Mouse (Mus musculus) urinary bladder, postnatal 4 days (tissue): ENCODE measurements around the gene Gsdme.

Experiments used
- DNase-seq, 2 experiments: peaks; one replicate each; pipeline ENCODE4 v3.0.0; 2021 to 2022; ENCODE audit warnings: low spot score in 2 of 2

Gene Gsdme

GRCm38 (mm10) chr6:50187955-50188354, 75.7 kb downstream of the Gsdme start:
- DNase-seq: no peak

GRCm38 (mm10) chr6:50180189-50180588, 83.5 kb downstream of the Gsdme start:
- no peak for DNase-seq

GRCm38 (mm10) chr6:50175736-50176135, 87.9 kb downstream of the Gsdme start:
- DNase-seq: no peak

- no peak for DNase-seq
Measured at GRCm38 (mm10) chr6:50169771-50170170, 93.9 kb downstream of the Gsdme start.

GRCm38 (mm10) chr6:50168821-50169220, 94.8 kb downstream of the Gsdme start:
- no peak for DNase-seq

GRCm38 (mm10) chr6:50163013-50163412, 100.6 kb downstream of the Gsdme start:
- DNase-seq: no peak

GRCm38 (mm10) chr6:50159842-50160241, 103.8 kb downstream of the Gsdme start:
- no peak for DNase-seq

GRCm38 (mm10) chr6:50149378-50149777, 114.3 kb downstream of the Gsdme start:
- no peak for DNase-seq

- DNase-seq: no peak
Measured at GRCm38 (mm10) chr6:50146158-50146557, 117.5 kb downstream of the Gsdme start.

GRCm38 (mm10) chr6:50139526-50139925, 124.1 kb downstream of the Gsdme start:
- DNase-seq: no peak
